Mouse (Mus musculus) small intestine, adult 2 months (tissue): ENCODE measurements around the gene Taldo1. TPM values are rescaled to one million over a fixed set of nuclear protein-coding genes. Genes with fewer than 3 reads are reported as not detected.

Source experiments
- H3K27ac ChIP-seq: fragments of 200-500 bp; 2 replicates; pipeline ENCODE4 v1.5.1; 2012; ENCODE audit warnings: low read depth, low read length, control low read depth, inconsistent platforms; ENCODE audit not compliant: insufficient read depth
- H3K27me3 ChIP-seq: fragments of 200-500 bp; 2 replicates; pipeline ENCODE4 v1.6.1; 2012; ENCODE audit warnings: mild to moderate bottlenecking, moderate library complexity, low read length, inconsistent platforms; ENCODE audit not compliant: control insufficient read depth, insufficient read depth
- H3K36me3 ChIP-seq: fragments of 200-500 bp; 2 replicates; pipeline ENCODE4 v1.6.1; 2012; ENCODE audit warnings: mild to moderate bottlenecking, low read length, control low read depth, inconsistent platforms; ENCODE audit not compliant: control insufficient read depth, insufficient read depth
- H3K4me1 ChIP-seq: fragments of 200-500 bp; 2 replicates; pipeline ENCODE4 v1.6.1; 2012; ENCODE audit warnings: low read length, inconsistent platforms, mixed read lengths; ENCODE audit not compliant: control insufficient read depth, insufficient read depth, insufficient read length
- H3K4me3 ChIP-seq: fragments of 200-500 bp; 2 replicates; pipeline ENCODE4 v1.5.1; 2012; ENCODE audit warnings: low read depth, mild to moderate bottlenecking, control low read depth, inconsistent platforms, low read length, moderate library complexity
- CTCF ChIP-seq: fragments of 200-500 bp; IDR thresholded peaks from 2 replicates; pipeline ENCODE4 v1.5.1; 2012; ENCODE audit warnings: low read depth, mild to moderate bottlenecking, control low read depth, inconsistent platforms, low read length, moderate library complexity, mixed read lengths; ENCODE audit not compliant: insufficient replicate concordance, insufficient read length; ENCODE audit errors: extremely low read depth
- POLR2A ChIP-seq: fragments of 200-500 bp; IDR thresholded peaks from 2 replicates; pipeline ENCODE4 v1.6.1; 2012; ENCODE audit warnings: low read depth, mild to moderate bottlenecking, control low read depth, inconsistent platforms, low read length, moderate library complexity
- WGBS: fragments of 180-500 bp; shearing (Covaris S2); methylation state at CpG from one replicate; pipeline ENCODE4 v1.1.7; 2018; 5-methylcytosine and 5-hydroxymethylcytosine counted together
- polyA plus RNA-seq: library from polyadenylated mRNA; depleted of rRNA; stranded (reverse); fragments of >200 nt; gene quantifications from 2 replicates; pipeline ENCODE4 v1.2.3, GENCODE M21; 2012; rRNA removed

Gene Taldo1
- 191 and 473 TPM in 2 replicates for polyA plus RNA-seq

DNA sequence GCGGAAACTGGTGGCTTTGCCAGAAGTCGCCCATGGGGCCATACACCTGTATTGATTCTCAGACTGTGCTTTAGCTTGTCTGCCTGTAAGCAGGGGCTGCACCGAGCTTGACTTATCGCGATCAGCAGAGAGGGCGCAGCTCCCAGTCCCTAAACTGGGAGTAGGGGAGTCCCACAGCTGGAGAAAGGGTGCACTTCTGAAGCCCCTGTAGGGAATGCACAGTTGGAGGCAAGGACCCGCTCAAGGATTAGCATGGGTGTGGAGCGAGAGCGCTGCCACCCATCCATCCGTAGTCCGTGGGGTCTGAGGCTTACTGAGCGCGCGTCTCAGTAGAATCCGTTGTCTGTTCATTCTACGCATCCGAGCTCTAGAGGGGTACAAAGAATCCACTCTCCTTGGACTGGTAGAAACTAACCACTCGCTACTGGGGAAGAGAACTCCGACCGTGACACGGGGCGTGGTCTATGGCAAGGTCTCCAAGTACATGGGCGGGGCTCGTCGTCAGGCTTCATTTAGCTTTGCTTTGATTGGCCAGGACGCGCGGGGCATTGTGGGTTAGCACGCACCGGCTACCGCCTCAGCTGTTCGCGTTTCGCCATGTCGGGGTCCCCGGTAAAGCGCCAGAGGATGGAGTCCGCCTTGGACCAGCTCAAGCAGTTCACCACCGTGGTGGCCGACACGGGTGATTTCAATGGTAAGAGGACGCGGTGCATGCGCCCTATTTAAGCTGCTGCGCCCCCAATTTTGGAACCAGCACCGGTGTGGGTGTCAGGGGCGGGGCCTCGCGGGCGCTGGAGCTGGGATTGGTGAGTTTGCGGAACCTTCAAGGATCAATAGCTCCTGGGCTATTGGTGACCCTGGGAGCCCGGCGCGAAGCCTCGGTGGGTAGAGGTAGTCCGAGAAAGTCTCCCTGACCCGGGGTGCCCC, at the start of gene Taldo1:
TSS of gene Taldo1 (plus strand) at position 575 of the 927 bp plus-strand sequence.
- peak within 1 kb of the TSS; percentile 96 for H3K27ac ChIP-seq
- TF ChIP-seq CTCF (no peak), POLR2A (no peak)
- WGBS = under 1% methylated on average over 57 of the region's 57 CpGs
- peak within 1 kb of the TSS; percentile 84 for H3K4me3 ChIP-seq
- no peaks in the 10 kb centered on the region for H3K27me3 ChIP-seq
- H3K4me1 ChIP-seq = peaks cover 21% of the 10 kb centered on the region
- peaks cover 11% of the 10 kb centered on the region for H3K36me3 ChIP-seq

DNA sequence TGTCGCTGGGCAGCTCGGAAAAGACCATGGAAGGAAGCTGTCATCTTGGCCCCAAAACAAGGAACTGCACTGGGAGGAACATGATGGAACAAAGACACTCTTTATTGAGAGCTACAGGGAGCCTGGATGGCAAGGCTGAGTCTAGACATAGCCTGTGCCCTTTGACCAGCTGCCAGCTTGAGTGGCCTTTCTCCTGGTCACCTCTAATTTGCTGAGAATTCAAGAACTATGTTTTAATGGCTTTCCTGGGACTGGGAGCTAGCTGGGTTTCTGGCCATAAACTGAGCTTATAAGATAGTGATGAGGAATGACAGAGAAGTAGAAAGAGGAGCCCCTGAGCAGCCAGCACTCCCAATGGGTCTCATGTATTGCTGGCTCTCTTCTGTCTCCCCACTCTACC, 48.8 kb upstream of the Taldo1 start:
- Histone ChIP-seq H3K4me3 (peak overlapping the region; percentile 34), H3K27me3 (no peaks in the 10 kb centered on the region), H3K36me3 (peaks cover 31% of the 10 kb centered on the region), H3K27ac (peak overlapping the region; percentile 98), H3K4me1 (peaks cover 29% of the 10 kb centered on the region)
- TF ChIP-seq CTCF (no peak), POLR2A (no peak)
- WGBS = 26% methylated on average over 2 of the region's 2 CpGs

DNA sequence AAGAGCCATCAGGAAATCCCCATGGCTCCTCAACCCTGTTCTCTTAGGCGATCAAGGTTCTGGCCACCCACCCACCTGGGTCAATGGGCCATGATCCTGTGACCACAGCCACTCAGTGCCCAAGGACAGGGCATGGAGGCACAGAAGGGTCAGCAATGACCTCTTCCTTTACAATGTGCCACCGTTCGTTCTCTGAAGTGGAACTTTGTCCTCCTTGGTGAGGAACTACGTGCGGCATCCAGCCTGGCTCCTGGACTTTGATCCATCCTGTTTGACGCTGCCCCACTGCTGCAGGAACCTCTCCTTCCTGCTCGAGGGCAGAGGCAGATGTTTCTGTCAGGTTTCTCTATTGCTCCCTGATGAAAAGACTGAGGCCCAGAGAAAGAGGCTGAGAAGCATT, 48.3 kb upstream of the Taldo1 start:
- WGBS = 23% methylated on average over 7 of the region's 7 CpGs
- Histone ChIP-seq H3K27me3 (no peaks in the 10 kb centered on the region), H3K27ac (peak overlapping the region; percentile 98), H3K4me1 (peaks cover 24% of the 10 kb centered on the region), H3K4me3 (peak overlapping the region; percentile 34; the same call in 1 of the 2 replicates), H3K36me3 (peaks cover 31% of the 10 kb centered on the region)
- TF ChIP-seq POLR2A (no peak), CTCF (no peak)

DNA sequence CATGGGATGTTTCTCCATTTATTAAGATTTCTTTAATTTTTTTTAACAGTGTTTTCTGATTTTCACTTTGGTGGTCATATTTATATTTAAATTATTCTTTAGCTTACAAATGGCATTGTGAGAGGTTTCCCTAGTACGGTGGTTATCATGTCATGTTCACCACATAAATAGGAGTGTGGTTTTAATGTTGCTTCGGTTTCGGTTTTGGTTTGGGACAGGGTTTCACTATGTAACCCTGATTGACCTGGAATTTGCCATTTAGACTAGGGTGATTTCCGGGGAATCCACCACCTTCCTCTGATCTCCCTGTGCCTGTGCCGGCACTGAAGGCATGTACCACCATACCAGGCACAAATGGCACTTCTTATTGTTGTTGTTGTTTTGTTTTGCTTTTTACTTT, 47.2 kb upstream of the Taldo1 start:
- TF ChIP-seq POLR2A (no peak), CTCF (no peak)
- peaks cover 33% of the 10 kb centered on the region for H3K36me3 ChIP-seq
- no peaks in the 10 kb centered on the region for H3K27me3 ChIP-seq
- peaks cover 24% of the 10 kb centered on the region for H3K4me1 ChIP-seq
- no peak overlapping the region; the same call in 1 of the 2 replicates for H3K27ac ChIP-seq
- no peak overlapping the region for H3K4me3 ChIP-seq
- WGBS = 41% methylated on average over 5 of the region's 5 CpGs

DNA sequence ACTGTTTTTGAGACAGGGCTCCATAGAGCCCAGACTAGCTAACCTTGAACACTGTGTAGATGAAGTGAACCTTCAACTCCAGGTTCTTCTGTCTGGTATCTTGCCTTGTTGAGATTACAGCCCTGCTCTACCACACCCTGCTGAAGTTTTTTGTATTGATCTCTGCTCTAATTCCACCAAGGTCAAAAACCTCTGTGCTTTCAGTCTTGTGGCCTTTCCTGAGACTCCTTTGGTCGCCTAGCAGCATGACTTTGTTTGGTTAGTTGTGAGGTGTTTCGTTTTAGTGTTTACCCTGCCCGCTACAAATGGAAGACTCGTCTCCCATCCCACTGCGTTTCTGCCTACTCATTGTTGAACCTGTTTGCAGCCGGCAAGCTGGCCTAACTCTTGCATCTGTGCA, 40.9 kb upstream of the Taldo1 start:
- Histone ChIP-seq H3K27ac (peak overlapping the region; percentile 62), H3K4me3 (no peak overlapping the region)
- 22% methylated on average over 6 of the region's 6 CpGs for WGBS

DNA sequence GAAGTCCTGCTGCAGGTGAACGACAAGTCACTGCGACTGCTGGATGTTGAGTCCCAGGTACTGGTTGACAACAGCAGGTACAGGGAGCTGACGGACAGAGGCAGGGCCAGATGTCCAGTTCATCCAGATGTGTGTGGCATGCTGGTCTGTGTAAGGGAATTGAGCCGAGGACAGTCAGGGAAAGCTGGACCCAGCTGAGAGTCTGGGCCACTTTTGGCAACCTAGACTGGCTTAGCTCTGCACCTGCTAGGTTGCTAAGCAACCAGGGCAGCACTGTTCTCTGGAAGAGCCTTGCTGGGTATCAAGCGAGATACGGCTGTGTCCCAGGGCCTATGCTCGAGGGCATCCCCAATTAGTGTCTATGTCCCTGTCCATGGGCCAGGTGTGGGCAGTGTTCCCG, 36.9 kb upstream of the Taldo1 start:
- Histone ChIP-seq H3K4me3 (no peak overlapping the region), H3K4me1 (peaks cover 7% of the 10 kb centered on the region), H3K36me3 (peaks cover 54% of the 10 kb centered on the region), H3K27ac (no peak overlapping the region), H3K27me3 (no peaks in the 10 kb centered on the region)
- no peak for TF ChIP-seq POLR2A
- WGBS = 87% methylated on average over 8 of the region's 8 CpGs

More for the DNA sequence above, 40.9 kb upstream of the Taldo1 start:
- Histone ChIP-seq H3K27me3 (no peaks in the 10 kb centered on the region), H3K4me1 (peaks cover 9% of the 10 kb centered on the region), H3K36me3 (peaks cover 34% of the 10 kb centered on the region)
- TF ChIP-seq CTCF = no peak
- TF ChIP-seq POLR2A = no peak

DNA sequence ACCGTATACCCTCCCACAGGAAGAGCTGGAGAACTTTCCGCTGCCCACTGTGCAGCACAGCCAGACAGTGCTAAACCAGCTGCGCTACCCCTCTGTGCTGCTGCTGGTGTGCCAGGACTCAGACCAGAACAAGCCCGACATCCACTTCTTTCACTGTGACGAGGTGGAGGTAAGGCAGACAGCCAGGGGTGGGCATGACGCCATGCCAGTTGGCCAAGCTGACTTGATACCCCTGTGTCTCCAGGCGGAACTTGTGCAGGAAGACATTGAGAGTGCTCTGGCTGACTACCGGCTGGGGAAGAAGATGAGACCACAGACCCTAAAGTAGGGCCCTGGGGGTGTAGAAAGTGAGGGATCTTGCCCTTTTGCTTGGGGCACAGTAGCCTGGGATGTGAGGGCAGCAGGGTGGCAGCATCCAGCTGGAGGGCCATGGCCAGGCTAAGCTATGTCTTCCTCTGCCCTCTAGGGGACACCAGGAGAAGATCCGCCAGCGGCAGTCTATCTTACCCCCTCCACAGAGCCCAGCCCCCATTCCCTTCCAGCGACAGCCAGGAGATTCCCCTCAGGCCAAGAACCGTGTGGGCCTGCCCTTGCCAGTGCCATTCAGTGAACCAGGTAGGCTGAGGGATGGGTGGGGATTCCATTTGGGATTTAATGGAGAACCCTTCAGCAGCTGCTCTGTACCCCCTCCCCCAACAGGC, 36.2 kb upstream of the Taldo1 start:
- TF ChIP-seq POLR2A (no peak), CTCF (no peak)
- H3K4me1 ChIP-seq = peaks cover 5% of the 10 kb centered on the region
- no peaks in the 10 kb centered on the region for H3K27me3 ChIP-seq
- peaks cover 60% of the 10 kb centered on the region for H3K36me3 ChIP-seq
- H3K27ac ChIP-seq = no peak overlapping the region
- H3K4me3 ChIP-seq = no peak overlapping the region
- 85% methylated on average over 12 of the region's 12 CpGs for WGBS
